Mouse (Mus musculus) thymus, postnatal 4 days (tissue): ENCODE measurements around the gene Kifc3.

Experiments
- DNase-seq: peaks from one replicate; pipeline ENCODE4 v3.0.0; 2021

The Kifc3 gene

GRCm38 (mm10) chr8:95154654-95155053 is 48.0 kb downstream of the Kifc3 start:
- no peak for DNase-seq

- DNase-seq, result no peak
Measured at GRCm38 (mm10) chr8:95154056-95154455, 48.6 kb downstream of the Kifc3 start.

- no peak for DNase-seq
Measured at GRCm38 (mm10) chr8:95150608-95151007, 52.0 kb downstream of the Kifc3 start.

- no peak for DNase-seq
Measured at GRCm38 (mm10) chr8:95149426-95149825, 53.2 kb downstream of the Kifc3 start.

GRCm38 (mm10) chr8:95146846-95147245 is 55.8 kb downstream of the Kifc3 start:
- no peak for DNase-seq

- no peak for DNase-seq
Measured at GRCm38 (mm10) chr8:95146044-95146745, 56.4 kb downstream of the Kifc3 start.

GRCm38 (mm10) chr8:95144631-95145015 is 58.0 kb downstream of the Kifc3 start:
- DNase-seq, result no peak

- no peak for DNase-seq
Measured at GRCm38 (mm10) chr8:95143805-95144630, 58.6 kb downstream of the Kifc3 start.

- DNase-seq, result peak; percentile 46
Measured at GRCm38 (mm10) chr8:95142985-95143804, 59.4 kb downstream of the Kifc3 start.

- peak; percentile 90 for DNase-seq
Measured at GRCm38 (mm10) chr8:95142075-95142831, 60.4 kb downstream of the Kifc3 start.

- no peak for DNase-seq
Measured at GRCm38 (mm10) chr8:95141469-95142074, 61.0 kb downstream of the Kifc3 start.

GRCm38 (mm10) chr8:95141026-95141425 is 61.6 kb downstream of the Kifc3 start:
- peak; percentile 44 for DNase-seq

GRCm38 (mm10) chr8:95140555-95140954 is 62.1 kb downstream of the Kifc3 start:
- no peak for DNase-seq

- no peak for DNase-seq
Measured at GRCm38 (mm10) chr8:95139051-95139365, 63.6 kb downstream of the Kifc3 start.

- DNase-seq, result no peak
Measured at GRCm38 (mm10) chr8:95138341-95139050, 64.1 kb downstream of the Kifc3 start.

- no peak for DNase-seq
Measured at GRCm38 (mm10) chr8:95137641-95138098, 64.9 kb downstream of the Kifc3 start.

GRCm38 (mm10) chr8:95137201-95137600 is 65.4 kb downstream of the Kifc3 start:
- DNase-seq, result no peak

- no peak for DNase-seq
Measured at GRCm38 (mm10) chr8:95136218-95136617, 66.4 kb downstream of the Kifc3 start.

- DNase-seq, result no peak
Measured at GRCm38 (mm10) chr8:95135242-95135641, 67.4 kb downstream of the Kifc3 start.

- DNase-seq, result no peak
Measured at GRCm38 (mm10) chr8:95134186-95134585, 68.4 kb downstream of the Kifc3 start.

- no peak for DNase-seq
Measured at GRCm38 (mm10) chr8:95131983-95132382, 70.6 kb downstream of the Kifc3 start.
